Mouse (Mus musculus): Measurements from ENCODE around the gene Cacng8. TPM values are rescaled to one million over a fixed set of nuclear protein-coding genes. Genes with fewer than 3 reads are reported as not detected.

Gene Cacng8
- total and polyA plus RNA-seq, 3 experiments: 5.6 to 9.2 TPM; not detected in 1

- H3K9ac ChIP-seq (ENCODE audit: control insufficient read depth, low read depth, low read length, poor library complexity, severe bottlenecking): no peak overlapping the region
- peaks cover 0 to 9% of the 10 kb centered on the region in 2 experiments for H3K4me1 ChIP-seq (ENCODE audit: control insufficient read depth in 1 of 2, insufficient read depth in 2 of 2, low read length in 2 of 2)
- H3K9me3 ChIP-seq (replicated peaks; ENCODE audit: insufficient read depth, low read length): no peaks in the 10 kb centered on the region
- peak overlapping the region; percentile 57 for H3K27ac ChIP-seq (ENCODE audit: control insufficient read depth, low read depth, low read length)
- H3K27me3 ChIP-seq (ENCODE audit: control insufficient read depth in 1 of 2, insufficient read depth in 2 of 2, low read length in 2 of 2): no peaks in the 10 kb centered on the region
- H3K4me3 ChIP-seq (ENCODE audit: control insufficient read depth in 1 of 2, insufficient read depth in 1 of 2, low read depth in 2 of 2, low read length in 2 of 2): no peak overlapping the region
- TF ChIP-seq GATA1 (IDR thresholded peaks at IDR 0.05; ENCODE audit: low read depth, low read length) (no peak), CHD1 (IDR thresholded peaks at IDR 0.05; ENCODE audit: low read depth, low read length) (peak; percentile 26; the same call in 1 of the 2 replicates), NRF1 (IDR thresholded peaks at IDR 0.05; ENCODE audit: insufficient read depth, low read depth, low read length, poor library complexity, severe bottlenecking) (peak; percentile 36; the same call in 1 of the 2 replicates), MAZ (IDR thresholded peaks at IDR 0.05; ENCODE audit: low read depth, low read length) (no peak), TBP (IDR thresholded peaks at IDR 0.05; ENCODE audit: low read depth, low read length) (0 out of 2 replicates have a peak, but pooled peaks have one; percentile 2), HCFC1 (IDR thresholded peaks at IDR 0.05; ENCODE audit: low read depth, low read length) (no peak), MYB (IDR thresholded peaks at IDR 0.05; ENCODE audit: low read depth, low read length) (no peak), CHD2 (IDR thresholded peaks at IDR 0.05; ENCODE audit: low read length) (no peak), EP300 (IDR thresholded peaks at IDR 0.05; ENCODE audit: low read depth in 1 of 2, low read length in 2 of 2) (peak; percentile 17 to 59; a peak in 3 of 4 replicates), MYC (IDR thresholded peaks at IDR 0.05; ENCODE audit: low read depth, low read length) (peak; percentile 77), ETS1 (IDR thresholded peaks at IDR 0.05; ENCODE audit: low read depth, low read length) (peak; percentile 66), CTCF (IDR thresholded peaks at IDR 0.05 in 2 of 3, conservative IDR thresholded peaks at IDR 0.05 in 1 of 3; ENCODE audit: control insufficient read depth in 1 of 3, insufficient read depth in 1 of 3, low read depth in 2 of 3, low read length in 3 of 3, poor library complexity in 1 of 3, severe bottlenecking in 1 of 3) (no peak), SMC3 (IDR thresholded peaks at IDR 0.05; ENCODE audit: low read depth, low read length) (no peak), SIN3A (IDR thresholded peaks at IDR 0.05; ENCODE audit: low read length) (0 out of 2 replicates have a peak, but pooled peaks have one; percentile 37), RCOR1 (IDR thresholded peaks at IDR 0.05; ENCODE audit: low read depth, low read length) (0 out of 2 replicates have a peak, but pooled peaks have one; percentile 0), MAX (IDR thresholded peaks at IDR 0.05; ENCODE audit: low read length) (no peak; the same call in 1 of the 2 replicates), E2F4 (IDR thresholded peaks at IDR 0.05; ENCODE audit: borderline replicate concordance, low read depth, low read length) (no peak), POLR2AphosphoS2 (IDR thresholded peaks at IDR 0.05; ENCODE audit: low read length) (no peak), MXI1 (IDR thresholded peaks at IDR 0.05; ENCODE audit: low read depth, low read length) (peak; percentile 67), ZMIZ1 (IDR thresholded peaks at IDR 0.05; ENCODE audit: low read depth, low read length) (no peak), BHLHE40 (IDR thresholded peaks at IDR 0.05; ENCODE audit: borderline replicate concordance, low read depth, low read length) (no peak), TCF12 (IDR thresholded peaks at IDR 0.05; ENCODE audit: low read depth, low read length) (no peak), ELF1 (IDR thresholded peaks at IDR 0.05; ENCODE audit: low read depth, low read length) (no peak), MEF2A (IDR thresholded peaks at IDR 0.05; ENCODE audit: extremely low read depth, insufficient replicate concordance, low read depth, low read length, poor library complexity, severe bottlenecking) (no peak)
- H3K36me3 ChIP-seq (ENCODE audit: control insufficient read depth in 1 of 2, insufficient read depth in 2 of 2, low read length in 2 of 2): peaks cover 0 to 7% of the 10 kb centered on the region in 2 experiments; a peak in 3 of 4 replicates
- DNase-seq (ENCODE audit: low read depth, low spot score): peak; percentile 87
- H3K79me2 ChIP-seq (ENCODE audit: control insufficient read depth, insufficient read depth, low read length, poor library complexity): peaks cover 10% of the 10 kb centered on the region
Measured at GRCm38 (mm10) chr7:3409729-3410520, 19.4 kb downstream of the Cacng8 start.

Data from MEL (cell line).